Mouse (Mus musculus): ENCODE data around the gene Mad1l1. TPM values are rescaled to one million over a fixed set of nuclear protein-coding genes. Genes with fewer than 3 reads are reported as not detected.
"Not testable (repeated sequence)": the region's sequence is repeated elsewhere in the genome, so short reads cannot be mapped to it uniquely, and the experiment has no call there.

Mad1l1 gene
- total RNA-seq, 4 experiments from 2014 or later, result 6.8 to 9.5 (median 7.5) TPM

DNA sequence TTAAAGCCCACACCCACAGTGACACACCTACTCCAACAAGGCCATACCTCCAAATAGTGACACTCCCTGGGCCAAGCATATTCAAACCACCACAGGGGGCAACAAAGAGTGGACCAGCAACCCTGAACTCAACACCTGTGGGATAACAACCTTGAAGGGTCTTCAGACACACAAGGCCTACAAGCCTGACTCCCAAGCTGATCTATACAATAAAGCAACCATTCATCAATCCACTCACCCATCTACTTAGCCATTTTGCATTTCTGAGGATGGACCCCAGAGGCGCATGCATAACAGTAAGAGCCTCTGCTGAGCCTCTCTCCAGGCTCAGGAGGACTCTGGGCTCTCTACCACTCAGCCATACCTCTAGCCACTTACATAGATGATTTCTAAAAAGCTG is 304.5 kb downstream of the Mad1l1 start:
- DNase-seq (ENCODE audit: low spot score in 2 of 2), result no peak

DNA sequence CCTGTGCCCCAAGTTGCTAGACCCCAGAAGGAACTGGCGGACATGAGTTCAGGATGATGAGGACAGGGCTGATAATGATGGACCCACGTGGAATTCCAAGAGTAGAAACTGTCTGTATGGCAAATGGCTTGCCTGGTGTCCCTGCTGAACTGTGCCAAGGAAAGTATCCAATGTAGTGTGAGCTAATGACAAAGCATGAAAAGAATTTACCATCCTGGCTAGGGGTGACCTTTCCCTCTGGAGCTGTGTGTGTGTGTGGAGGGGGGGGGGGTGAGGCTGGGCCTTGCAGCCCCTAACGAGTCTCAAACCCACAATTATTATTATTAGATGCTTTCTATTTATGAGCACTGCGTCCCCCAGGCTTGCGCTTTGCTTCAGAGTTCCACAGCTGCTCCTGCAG is 307.7 kb downstream of the Mad1l1 start:
- no peak for DNase-seq (ENCODE audit: low spot score in 2 of 2)

DNA sequence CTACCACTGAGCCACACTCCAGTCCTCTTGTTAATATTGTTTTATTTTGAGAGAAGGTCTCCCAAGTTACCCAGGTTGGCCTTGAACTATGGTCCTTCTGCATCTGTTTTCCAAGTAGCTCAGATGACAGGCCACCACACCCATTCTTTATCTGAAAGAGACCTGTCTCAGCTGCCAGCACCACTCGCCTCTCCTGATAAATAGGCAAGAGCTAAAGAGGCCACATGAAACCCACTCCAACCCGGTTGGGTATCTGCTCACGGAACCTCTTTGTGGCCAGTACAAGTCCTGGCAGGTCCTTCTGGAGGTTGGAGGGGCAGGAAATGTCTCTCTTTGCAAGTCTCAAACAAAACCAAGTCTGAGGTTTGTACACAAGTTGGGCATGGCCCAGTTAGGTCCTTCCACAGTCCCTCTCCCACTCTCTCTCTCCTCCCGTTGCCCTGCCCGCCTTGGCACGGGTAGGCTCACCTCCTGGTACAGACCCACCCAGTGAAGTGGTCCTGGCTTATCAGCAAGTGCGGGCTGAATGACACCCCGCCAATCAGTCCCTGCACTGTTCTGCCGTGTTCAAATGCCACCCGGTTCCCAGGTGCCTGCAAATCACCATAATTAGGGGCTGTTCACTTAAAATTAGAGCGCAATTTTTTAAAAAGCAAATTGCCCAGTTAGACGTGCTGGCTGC is 308.9 kb downstream of the Mad1l1 start:
- DNase-seq (ENCODE audit: low spot score in 2 of 2), result no peak

DNA sequence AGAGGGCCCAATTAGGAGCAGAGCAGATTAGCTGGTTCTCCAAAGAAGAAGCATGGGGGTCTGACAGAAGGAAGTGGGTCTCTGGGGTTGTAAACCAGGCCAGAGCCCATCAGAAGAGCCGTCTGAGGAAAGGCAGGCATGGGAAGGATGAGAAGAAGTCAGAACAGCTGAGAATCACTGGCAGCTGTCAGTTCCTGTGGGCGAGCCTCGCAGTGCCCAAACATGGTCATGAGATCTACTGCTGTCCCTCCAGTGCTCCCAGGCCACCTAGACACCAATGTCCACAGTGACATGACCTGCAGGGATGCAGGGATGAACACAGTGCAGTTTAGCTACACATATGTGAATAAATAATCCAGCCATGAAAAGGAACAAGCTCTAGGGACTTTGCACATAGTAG is 310.9 kb downstream of the Mad1l1 start:
- no peak for DNase-seq (ENCODE audit: low spot score in 2 of 2)

DNA sequence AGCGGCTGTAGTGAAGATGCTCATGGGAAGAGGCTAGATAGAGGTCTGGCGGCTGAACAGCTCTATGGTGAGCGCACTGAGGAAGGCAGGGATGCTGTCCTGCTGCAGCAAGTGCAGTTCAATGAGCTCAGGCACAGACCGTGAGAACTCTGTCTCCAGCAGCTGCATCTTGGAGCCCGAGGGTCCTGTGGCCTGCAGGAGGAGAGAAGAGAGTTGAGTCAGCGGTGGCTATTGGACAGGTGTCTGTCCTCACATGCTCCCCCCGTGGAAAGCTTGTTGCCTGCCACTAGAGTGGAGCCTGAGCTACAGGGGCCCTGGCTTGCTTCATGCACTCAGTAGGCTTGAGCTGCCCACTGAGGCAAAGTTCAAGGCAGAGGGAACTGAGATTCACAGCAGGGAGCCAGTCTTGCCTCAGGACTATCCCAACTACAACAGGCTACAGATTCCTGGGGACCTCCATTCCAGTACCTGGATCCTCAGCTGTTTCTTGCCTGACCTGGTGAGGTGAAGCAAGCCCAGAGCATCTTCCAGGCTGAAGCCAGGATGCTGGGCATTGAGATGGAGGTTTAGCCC is 312.2 kb downstream of the Mad1l1 start:
- DNase-seq (ENCODE audit: low spot score in 2 of 2), result no peak

DNA sequence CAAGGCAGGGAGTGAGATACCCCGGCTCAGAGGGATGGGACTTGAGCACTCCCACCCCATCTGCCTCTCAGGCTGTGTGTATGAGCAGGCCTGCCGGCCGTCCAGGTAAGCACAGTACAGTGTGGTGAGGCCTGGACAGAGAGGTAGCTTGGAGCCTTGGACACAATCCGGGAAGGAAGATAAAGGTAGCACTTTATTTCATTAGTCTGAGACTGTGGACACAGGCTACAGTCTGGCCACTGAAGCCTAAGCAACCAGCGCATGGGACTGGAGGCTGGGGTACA is 312.9 kb downstream of the Mad1l1 start:
- no peak for DNase-seq (ENCODE audit: low spot score in 2 of 2)

DNA sequence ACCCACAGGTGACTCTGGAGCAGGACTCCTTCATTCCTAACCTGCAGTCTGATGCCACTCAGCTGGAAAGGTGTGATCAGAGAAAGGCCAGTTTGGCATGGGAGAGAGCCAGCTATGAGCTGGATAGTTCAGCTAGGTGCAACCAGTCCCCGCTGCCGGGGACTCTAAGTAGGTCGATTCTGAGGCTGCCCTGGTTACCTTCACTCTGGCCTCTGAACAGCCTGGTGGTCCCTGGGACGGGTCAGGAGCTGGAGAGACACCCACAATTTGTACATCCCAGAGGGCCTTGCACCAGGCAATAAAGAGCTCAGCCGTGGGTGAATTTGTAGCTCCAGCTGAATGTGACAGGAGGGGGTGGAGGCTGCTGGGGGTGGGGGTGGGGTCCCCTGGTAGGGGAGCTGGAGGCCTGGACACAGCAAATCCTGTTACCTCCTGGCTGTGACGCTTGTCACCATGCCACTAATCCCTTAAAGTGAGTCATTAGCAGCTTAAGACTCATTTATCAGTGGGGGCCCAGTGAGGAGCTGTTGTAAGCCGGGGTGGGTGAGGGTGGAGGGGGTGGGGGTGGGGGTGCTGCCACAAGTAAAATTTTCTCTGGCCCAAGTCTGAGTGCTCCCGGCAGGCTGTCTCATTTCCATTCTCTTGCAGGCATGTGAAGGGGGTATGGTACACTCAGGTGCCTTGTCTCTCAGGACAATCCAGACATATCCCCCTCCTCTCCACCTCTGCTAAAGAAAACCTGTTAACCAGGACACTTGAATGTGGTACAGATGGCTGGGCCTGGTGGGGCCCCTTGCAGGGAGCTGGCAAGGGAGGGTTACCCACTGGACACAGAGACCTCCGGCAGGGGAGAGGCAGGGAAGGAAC is 313.5 kb downstream of the Mad1l1 start:
- DNase-seq (ENCODE audit: low spot score in 2 of 2), result no peak

DNA sequence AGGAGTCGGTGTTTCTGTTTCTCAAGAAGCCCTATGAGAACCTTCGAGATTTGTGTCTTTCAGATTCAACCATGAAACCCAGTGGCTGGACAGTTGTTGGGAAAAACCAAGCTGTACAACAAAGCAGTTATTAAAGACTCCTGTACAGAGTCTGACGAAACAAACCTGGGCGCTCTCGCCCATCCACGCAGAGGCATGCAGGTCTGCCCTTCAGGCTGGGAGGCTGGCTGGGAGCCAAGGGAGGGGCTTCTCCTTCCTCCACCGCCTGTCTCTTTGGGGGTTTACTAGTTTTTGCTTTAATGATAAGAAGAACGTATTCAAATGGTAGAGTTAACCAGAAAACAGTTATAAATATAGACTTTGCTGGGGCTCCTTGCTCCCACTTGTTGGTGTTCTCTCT is 314.5 kb downstream of the Mad1l1 start:
- DNase-seq (ENCODE audit: low spot score in 2 of 2), result no peak

DNA sequence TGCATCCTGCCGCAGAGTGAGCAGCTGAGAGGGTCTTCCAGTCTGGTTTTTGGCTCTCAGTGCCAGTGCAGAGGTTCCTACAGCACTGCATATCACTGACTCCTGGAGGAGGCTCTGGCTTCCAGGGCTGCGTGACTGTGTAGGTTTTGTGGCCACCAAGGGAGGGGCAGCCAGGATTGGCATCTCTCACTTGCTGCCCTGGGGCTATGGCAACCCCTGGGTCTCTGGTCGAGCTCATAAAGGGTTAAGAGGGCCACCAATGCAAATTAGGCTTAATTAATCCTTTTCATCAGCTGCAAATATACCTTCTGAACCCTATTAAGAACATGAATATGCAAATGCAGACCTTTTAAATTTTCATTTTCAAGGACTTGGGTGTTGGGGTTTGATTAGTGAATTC is 318.8 kb downstream of the Mad1l1 start:
- no peak for DNase-seq (ENCODE audit: low spot score in 2 of 2)

DNA sequence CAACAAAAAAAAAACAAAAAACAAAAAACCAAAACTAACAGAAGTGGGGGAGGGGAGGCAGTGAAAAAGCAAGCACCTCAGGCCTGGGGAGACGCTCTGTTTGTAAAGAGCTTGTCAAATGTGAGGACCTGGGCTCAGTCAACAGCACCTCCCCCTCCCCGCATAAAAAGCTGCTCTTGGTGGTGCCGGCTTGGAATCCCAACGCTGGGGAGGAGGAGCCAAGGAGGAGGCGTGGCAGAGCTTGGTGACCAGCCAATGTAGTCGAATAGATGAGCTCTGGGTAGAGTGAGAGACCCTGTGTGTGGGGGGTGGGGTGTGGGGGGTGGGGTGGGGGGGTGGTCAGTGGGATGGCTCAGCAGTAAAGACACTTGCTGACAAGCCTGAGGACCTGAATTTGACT is 322.4 kb downstream of the Mad1l1 start:
- no peak for DNase-seq (ENCODE audit: low spot score in 2 of 2)

DNA sequence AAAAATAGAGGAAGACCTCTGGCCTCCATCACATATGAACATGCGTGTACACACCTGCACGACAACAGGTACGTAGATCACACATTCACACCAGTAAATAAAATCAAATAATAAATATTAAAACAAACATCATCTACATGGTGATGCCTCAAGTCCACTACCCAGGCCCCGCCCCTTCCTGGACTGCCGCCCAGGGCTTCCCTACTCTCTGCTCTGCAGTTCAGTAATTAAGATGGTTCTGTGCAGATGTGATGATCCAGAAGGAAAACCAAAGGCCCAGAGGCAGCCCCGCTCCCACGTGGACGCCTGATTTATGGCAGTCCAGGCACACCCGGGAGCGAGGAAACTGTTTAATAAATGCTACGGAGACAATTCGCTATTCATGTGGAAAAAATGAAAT is 323.0 kb downstream of the Mad1l1 start:
- DNase-seq (ENCODE audit: low spot score in 2 of 2), result not testable (repeated sequence)

DNA sequence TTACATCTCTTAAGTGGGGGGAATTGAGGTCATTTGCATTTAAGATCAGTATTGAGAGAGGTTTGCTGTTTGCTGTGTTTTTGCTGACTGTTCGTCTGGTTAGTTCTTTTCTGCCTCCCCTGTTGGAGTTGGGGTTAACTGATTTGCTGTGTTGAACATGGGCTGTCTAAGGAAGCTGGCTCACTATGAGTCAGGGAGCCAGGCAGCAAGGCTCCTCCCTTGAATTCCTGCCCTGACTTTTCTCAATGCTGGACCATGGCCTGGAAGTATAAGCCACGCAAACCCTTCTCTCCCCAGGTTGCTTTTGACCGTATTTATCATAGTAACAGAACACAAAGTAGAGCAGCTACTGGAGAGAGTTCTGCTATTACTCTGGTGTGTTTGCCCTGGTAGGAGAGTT is 329.8 kb downstream of the Mad1l1 start:
- DNase-seq (ENCODE audit: low spot score in 2 of 2), result no peak

DNA sequence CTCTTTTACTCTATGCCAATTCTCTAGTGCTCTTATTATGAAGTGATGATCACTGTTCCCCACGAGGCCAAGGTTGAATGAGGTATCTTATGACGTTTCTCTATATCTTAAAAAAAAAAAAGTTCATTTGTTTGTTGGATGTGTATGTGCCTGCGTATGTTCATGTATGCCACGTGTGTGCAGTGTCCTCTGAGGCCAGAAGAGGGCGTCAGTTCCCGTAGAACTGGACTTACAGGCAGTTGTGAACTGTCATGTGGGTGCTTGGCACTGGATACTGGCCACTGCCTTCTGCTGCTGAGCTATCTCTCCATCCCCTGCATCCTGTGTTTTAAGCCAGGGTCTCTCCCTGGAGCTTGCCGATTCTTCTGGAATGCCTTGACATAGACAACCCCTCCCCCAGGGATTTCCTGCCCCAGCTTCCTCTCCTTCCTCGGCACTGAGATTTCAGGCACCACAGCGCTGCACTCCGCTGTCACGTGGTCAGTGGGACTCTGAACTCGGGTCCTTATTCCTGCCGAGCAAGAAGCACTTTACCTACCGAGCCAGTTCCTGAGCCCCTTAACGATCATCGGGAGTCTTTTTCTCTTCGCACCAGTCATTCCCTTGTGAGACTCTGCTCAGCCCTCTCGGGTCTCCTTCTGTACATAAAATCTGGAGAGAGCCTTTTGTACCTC is 336.1 kb downstream of the Mad1l1 start:
- DNase-seq (ENCODE audit: low spot score in 2 of 2), result no peak

DNA sequence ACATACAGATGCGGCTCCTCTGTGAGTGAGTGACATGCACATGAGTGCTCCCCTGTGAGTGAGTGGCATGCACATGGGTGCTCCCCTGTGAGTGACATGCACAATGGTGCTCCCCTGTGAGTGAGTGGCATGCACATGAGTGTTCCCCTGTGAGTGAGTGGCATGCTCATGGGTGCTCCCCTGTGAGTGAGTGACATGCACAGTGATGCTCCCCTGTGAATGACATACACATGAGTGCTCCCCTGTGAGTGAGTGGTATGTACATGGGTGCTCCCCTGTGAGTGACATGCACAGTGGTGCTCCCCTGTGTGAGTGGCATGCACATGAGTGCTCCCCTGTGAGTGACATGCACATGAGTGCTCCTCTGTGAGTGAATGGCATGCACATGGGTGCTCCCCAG is 339.4 kb downstream of the Mad1l1 start:
- no peak for DNase-seq (ENCODE audit: low spot score in 2 of 2)

DNA sequence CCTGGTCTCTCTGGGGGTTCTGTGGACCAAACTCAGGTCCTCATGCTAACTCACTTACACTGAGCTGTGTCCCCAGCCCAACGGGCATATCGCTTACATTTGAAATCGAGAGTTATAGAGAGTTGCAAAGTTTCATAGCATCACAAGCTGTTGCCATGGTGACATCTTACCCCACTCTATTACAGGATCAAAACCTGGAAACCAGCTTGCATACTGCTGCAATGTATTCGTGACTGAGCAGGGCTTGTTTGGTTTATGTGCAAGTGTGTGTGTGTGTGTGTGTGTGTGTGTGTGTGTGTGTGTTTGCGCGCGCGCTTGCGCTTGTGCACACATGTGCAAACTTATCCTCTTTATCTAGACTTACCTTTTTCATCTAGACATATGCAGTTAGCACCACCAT is 342.0 kb downstream of the Mad1l1 start:
- DNase-seq (ENCODE audit: low spot score in 2 of 2), result no peak

DNA sequence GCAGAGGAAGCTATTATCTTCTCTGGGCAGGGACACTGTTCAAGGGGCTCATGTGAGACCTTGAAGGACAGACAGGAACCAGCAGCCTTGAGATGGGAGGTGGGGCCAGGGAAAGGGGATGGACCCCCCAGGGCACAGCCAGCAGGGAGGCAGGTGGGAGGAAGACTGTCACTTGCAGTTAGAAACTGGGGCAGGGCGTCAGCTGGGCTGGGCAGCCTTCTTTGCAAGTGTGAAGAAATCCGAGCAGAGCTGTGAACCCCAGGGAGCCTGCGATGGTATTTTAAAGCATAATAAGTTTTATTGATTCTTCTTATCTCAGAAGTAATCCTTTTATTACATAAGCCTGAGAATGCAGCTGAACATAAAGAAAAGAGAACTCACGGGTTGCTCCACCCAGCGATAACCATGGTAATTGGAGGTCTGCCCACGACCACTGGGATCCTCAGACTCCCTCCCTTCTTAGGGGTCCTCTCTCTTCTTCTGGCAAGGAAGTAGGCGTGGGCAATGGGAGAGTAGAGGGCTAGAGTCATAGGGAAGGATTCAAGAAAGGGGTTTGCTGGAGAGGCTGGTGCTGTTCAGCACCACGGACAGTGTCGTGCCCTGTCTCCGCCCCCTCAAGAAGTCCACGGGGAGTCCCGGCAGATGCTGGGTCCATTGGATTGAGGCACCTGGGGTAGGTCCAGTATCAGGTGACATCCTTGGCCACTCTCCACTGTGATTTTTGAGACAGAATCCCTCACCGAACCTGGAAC is 342.7 kb downstream of the Mad1l1 start:
- no peak for DNase-seq (ENCODE audit: low spot score in 2 of 2)

DNA sequence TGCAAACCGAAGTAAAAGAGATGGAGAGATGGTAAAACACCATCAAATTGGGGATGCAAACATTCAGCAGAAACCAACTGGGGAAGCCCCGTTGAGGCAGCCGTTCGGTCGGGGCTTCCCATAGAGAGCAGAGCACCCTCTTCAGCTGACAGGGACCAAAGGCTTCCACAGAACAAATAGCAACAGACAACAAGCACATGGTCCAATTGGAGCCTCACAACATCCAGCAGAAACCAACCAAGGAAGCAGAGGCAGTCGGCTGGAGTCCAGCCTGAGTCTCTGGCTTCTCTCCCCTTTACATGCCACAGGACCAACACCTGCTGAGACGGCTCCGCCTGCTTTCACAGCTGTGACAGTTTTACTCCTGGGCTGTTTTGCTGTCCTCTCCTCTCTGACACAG is 343.9 kb downstream of the Mad1l1 start:
- DNase-seq (ENCODE audit: low spot score in 2 of 2), result no peak

DNA sequence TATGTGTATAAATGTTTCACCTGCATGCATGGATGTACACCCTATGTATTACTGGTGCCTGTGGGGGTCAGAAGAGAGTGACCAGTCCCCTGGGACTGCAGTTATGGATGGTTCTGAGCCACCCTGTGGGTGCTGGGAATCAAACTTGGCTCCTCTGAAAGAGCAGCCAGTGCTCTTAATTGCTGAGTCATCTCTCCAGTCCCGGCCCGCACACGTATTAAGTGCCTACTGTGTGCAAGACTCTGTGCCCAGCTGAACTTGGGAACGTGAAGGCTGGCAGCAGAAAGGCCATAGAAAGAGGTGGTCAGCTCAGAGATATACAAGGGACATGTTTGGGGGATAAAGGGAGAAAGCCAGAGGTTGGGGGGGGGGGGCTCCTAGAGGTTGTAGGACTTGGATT is 344.8 kb downstream of the Mad1l1 start:
- no peak for DNase-seq (ENCODE audit: low spot score in 2 of 2)

DNA sequence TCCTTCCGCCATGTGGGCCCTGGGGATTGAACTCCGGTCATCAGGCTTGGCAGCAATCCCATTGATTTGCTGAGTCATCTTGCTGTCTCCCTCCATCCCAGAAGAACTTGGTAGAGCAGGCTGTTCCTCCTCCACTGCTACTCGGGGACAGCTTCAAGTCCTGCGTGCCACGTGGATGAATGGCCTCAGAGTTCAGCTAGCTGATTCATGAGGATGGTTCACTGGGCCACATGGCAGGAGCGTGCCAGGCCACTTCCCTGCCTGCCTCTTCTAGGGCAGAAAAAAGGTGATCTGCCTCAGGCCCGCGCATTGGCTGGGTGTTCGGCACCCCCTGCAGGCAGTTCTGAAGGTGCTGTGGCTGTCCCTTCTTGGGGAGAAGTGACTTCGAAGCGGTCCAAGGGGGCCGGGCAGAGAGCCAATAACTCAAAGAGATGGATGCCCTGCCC is 351.1 kb downstream of the Mad1l1 start:
- DNase-seq (ENCODE audit: low spot score in 2 of 2), result no peak

DNA sequence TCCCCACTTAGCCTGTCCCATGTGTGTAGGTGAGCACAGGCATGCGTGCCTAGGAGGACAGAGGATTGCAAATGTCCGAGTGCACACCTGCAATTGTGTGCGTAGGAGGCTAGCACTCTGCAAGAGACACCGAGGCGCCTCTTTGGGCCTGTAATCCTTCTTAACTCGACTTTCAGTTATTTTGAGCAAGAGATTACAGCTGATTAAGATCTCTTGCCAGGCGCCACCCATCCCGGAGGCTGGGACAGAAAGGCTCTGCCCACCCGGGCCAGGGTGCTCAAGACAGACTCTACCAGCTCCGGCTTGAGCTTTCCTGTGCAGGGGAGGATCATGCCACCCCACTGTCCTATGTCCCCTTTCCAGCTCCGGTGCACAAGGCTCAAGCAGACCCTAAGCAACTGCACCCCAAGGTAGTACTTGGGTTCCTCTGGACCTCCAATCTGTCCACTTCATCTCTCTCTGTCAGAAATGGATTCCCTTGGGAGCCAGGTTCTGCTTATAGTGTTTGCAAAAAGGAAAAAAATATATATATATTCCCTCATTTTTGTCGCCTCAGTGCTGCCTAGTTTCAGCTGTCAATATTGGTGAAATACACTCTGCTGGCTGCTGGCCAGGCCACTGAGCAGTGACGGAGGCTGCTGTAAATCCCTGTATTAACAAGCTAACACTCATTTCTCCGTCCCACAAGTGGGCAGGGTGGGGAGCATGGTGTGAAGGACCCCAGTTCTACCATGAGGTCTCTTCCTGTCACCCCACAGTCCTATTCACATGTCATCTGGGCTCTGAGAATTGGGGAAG is 352.0 kb downstream of the Mad1l1 start:
- no peak for DNase-seq (ENCODE audit: low spot score in 2 of 2)

DNA sequence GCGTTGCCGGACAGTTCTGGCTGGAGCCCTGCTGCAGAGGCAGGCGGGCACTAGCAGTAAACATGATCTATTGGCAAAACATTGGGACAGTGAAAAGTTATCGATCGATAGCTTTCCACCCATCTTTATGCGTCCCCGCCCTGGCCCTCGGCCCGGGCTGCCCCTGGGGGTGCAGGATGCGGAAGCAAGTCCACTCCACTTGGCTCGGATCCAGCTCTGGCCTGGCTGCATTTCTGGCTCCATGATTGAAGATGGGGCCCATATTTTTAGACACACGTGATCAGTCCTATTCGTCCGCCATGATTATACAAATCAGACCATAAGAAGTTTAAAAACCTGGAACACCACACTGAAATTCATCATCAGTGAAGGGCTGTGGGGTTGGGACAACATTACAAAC is 355.8 kb downstream of the Mad1l1 start:
- no peak for DNase-seq (ENCODE audit: low spot score in 2 of 2)

All from gastrocnemius, adult 8-10 months (tissue).